Mouse (Mus musculus): ENCODE data around the gene Adamts18.

DNA sequence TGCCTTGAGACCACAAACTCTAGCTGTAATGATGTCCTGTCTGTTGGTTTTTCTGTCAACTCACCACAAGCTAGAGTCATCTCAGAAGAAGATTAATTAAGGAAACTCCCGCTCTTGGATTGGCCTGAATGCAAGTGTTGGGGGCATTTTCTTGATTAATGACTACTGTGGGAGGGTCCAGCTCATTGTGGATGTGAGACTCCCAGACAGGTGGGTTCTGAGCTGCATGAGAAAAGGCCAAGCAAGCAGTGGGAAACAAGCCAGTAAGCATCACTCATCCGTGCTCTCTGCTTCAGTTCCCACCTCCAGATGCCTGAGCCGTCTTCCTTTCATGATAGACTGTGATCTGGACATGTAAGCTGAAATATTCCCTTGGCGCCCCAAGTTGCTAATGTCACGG is 38.6 kb downstream of the Adamts18 start:
- TF ChIP-seq POLR2A (IDR thresholded peaks at IDR 0.05; ENCODE audit: borderline replicate concordance, extremely low read depth, insufficient read depth, insufficient read length, poor library complexity, severe bottlenecking) (no peak), CTCF (IDR thresholded peaks at IDR 0.05; ENCODE audit: borderline replicate concordance, extremely low read depth, insufficient read depth, insufficient read length) (no peak)
